Mouse (Mus musculus) liver, embryonic 12.5 days (tissue): ENCODE data around the gene Nup35. TPM values are rescaled to one million over a fixed set of nuclear protein-coding genes. Genes with fewer than 3 reads are reported as not detected.

Experiments
- ATAC-seq: fragments of 200-750 bp; cut with Nextera tagmentation; 2 replicates; pipeline ENCODE4 v1.8.0; 2017; ENCODE audit warnings: moderate number of reproducible peaks, mild to moderate bottlenecking, moderate library complexity
- H3K27ac ChIP-seq: fragments of 300-500 bp; sonication (generic); 2 replicates; pipeline ENCODE4 v1.5.1; 2016; ENCODE audit warnings: mild to moderate bottlenecking
- H3K27me3 ChIP-seq: fragments of 300-500 bp; sonication (generic); replicated peaks from 2 replicates; pipeline ENCODE4 v1.6.1; 2016; ENCODE audit warnings: mild to moderate bottlenecking, moderate library complexity
- H3K36me3 ChIP-seq: fragments of 300-500 bp; sonication (generic); 2 replicates; pipeline ENCODE4 v1.6.1; 2016; ENCODE audit warnings: mild to moderate bottlenecking, moderate library complexity
- H3K4me1 ChIP-seq: fragments of 300-500 bp; sonication (generic); 2 replicates; pipeline ENCODE4 v1.6.1; 2016
- H3K4me2 ChIP-seq: fragments of 300-500 bp; sonication (generic); 2 replicates; pipeline ENCODE4 v1.6.1; 2016; ENCODE audit warnings: mild to moderate bottlenecking, moderate library complexity
- H3K4me3 ChIP-seq: fragments of 300-500 bp; sonication (generic); 2 replicates; pipeline ENCODE4 v1.5.1; 2016; ENCODE audit warnings: mild to moderate bottlenecking, moderate library complexity
- H3K9ac ChIP-seq: fragments of 300-500 bp; sonication (generic); 2 replicates; pipeline ENCODE4 v1.6.1; 2016; ENCODE audit warnings: mild to moderate bottlenecking, moderate library complexity
- H3K9me3 ChIP-seq: fragments of 300-500 bp; sonication (generic); replicated peaks from 2 replicates; pipeline ENCODE4 v1.6.1; 2016; ENCODE audit warnings: mild to moderate bottlenecking, moderate library complexity
- WGBS: fragments of 180-500 bp; shearing (Covaris S2); methylation state at CpG from one replicate; pipeline ENCODE4 v1.1.7; 2016; ENCODE audit not compliant: insufficient replicate concordance; 5-methylcytosine and 5-hydroxymethylcytosine counted together
- polyA plus RNA-seq: library from polyadenylated mRNA; unstranded; fragments of >200 nt; fragmentation: Nextera tagmentation; extraction: Ambion mirVana; gene quantifications from 2 replicates; pipeline ENCODE4 v1.2.1, GENCODE M21; 2016

Nup35 gene
- polyA plus RNA-seq, 1 experiment from 2014 or later, result 50.9 TPM

DNA sequence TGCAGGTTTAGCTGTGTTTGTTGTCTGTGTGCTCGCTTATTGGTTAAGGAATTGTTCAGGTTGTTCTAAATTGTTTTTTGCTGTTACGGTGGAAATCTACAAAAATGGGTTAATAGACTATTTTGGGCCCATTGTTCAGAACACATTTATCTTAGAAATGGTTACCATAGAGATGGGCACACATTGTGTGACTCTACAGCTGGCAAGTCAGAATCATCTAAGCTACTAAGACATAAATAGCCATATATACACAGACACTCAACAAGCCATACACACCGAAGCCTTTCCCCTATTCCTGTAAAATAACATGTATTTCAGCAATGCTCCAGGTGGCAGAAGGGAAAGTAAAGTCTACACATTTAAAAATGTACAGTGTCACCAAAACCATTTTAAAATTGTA is 17.2 kb upstream of the Nup35 start:
- Histone ChIP-seq H3K9me3 (no peaks in the 10 kb centered on the region), H3K4me2 (no peak overlapping the region), H3K27ac (no peak overlapping the region), H3K4me3 (no peak overlapping the region), H3K27me3 (no peaks in the 10 kb centered on the region), H3K4me1 (peaks cover 6% of the 10 kb centered on the region; the same call in 1 of the 2 replicates), H3K36me3 (no peaks in the 10 kb centered on the region), H3K9ac (no peak overlapping the region)
- WGBS, result 72% methylated on average over 3 of the region's 3 CpGs
- no peak for ATAC-seq

- no peak for ATAC-seq
- H3K4me3 ChIP-seq, result no peak overlapping the region
- H3K9ac ChIP-seq, result no peak overlapping the region
- no peak overlapping the region for H3K27ac ChIP-seq
- H3K36me3 ChIP-seq, result no peaks in the 10 kb centered on the region
- no peaks in the 10 kb centered on the region for H3K9me3 ChIP-seq
- H3K4me2 ChIP-seq, result no peak overlapping the region
- H3K27me3 ChIP-seq, result no peaks in the 10 kb centered on the region
- peaks cover 6% of the 10 kb centered on the region; the same call in 1 of the 2 replicates for H3K4me1 ChIP-seq
Observed at GRCm38 (mm10) chr2:80600611-80601010, 16.4 kb upstream of the Nup35 start.

GRCm38 (mm10) chr2:80602756-80603155 is 14.3 kb upstream of the Nup35 start:
- Histone ChIP-seq H3K27ac (no peak overlapping the region), H3K27me3 (no peaks in the 10 kb centered on the region), H3K9me3 (no peaks in the 10 kb centered on the region), H3K4me2 (no peak overlapping the region), H3K9ac (no peak overlapping the region), H3K4me1 (no peaks in the 10 kb centered on the region), H3K4me3 (no peak overlapping the region), H3K36me3 (no peaks in the 10 kb centered on the region)
- no peak for ATAC-seq
- WGBS, result 82% methylated on average over 13 of the region's 13 CpGs

GRCm38 (mm10) chr2:80603771-80604426 is 13.1 kb upstream of the Nup35 start:
- H3K27ac ChIP-seq, result no peak overlapping the region
- no peaks in the 10 kb centered on the region for H3K4me1 ChIP-seq
- no peaks in the 10 kb centered on the region for H3K27me3 ChIP-seq
- no peak for ATAC-seq
- 83% methylated on average over 19 of the region's 19 CpGs for WGBS
- no peak overlapping the region for H3K4me2 ChIP-seq
- H3K9ac ChIP-seq, result no peak overlapping the region
- no peaks in the 10 kb centered on the region for H3K9me3 ChIP-seq
- H3K36me3 ChIP-seq, result no peaks in the 10 kb centered on the region
- H3K4me3 ChIP-seq, result no peak overlapping the region

GRCm38 (mm10) chr2:80612286-80612685 is 4.8 kb upstream of the Nup35 start:
- no peaks in the 10 kb centered on the region for H3K27me3 ChIP-seq
- H3K36me3 ChIP-seq, result no peaks in the 10 kb centered on the region
- no peak overlapping the region for H3K27ac ChIP-seq
- WGBS, result 50% methylated on average over 1 of the region's 1 CpGs
- H3K4me3 ChIP-seq, result no peak overlapping the region
- no peak overlapping the region for H3K4me2 ChIP-seq
- no peak overlapping the region for H3K9ac ChIP-seq
- H3K9me3 ChIP-seq, result no peaks in the 10 kb centered on the region
- no peak for ATAC-seq
- no peaks in the 10 kb centered on the region for H3K4me1 ChIP-seq

DNA sequence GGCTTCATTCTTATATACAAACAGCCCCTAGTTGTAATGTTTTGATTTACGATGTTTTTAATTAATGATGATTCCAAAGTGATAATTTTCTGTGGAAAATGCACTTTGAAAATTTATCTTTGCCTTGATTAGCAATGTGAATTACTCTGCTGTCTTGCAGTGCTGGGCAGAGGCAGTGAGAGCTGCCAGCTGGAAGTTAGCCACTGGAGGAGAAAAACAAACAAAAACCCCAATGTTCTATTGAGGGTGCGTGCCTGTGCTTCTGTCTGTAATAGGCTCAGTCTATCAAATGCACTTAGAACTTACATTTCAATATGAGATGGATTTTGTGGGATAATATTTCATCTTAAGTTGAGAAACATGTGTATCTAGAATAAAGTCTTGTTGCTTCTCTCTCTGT is 4.2 kb upstream of the Nup35 start:
- no peak overlapping the region for H3K9ac ChIP-seq
- 67% methylated on average over 2 of the region's 2 CpGs for WGBS
- H3K4me3 ChIP-seq, result no peak overlapping the region
- H3K4me2 ChIP-seq, result no peak overlapping the region
- no peaks in the 10 kb centered on the region for H3K9me3 ChIP-seq
- peaks cover 1% of the 10 kb centered on the region for H3K4me1 ChIP-seq
- no peaks in the 10 kb centered on the region for H3K36me3 ChIP-seq
- H3K27me3 ChIP-seq, result no peaks in the 10 kb centered on the region
- no peak overlapping the region for H3K27ac ChIP-seq
- no peak for ATAC-seq

DNA sequence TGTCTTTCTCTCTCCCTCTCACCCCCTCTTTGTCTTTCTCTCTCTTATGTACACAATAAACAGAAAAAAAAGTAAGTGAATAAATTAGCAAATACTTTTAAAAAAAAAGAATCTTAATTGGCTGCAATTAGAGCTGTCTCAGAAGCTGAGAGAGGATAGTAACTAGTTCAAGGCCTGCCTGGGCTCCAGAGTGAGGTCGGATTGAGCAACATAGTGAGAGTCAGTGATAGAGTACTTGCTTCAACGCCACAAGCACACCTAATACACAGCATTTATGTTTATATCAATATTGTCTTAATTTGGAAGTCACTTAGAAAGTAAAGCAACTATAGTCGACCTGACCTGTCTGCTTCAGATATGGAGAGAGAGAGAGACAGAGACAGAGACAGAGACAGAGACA is 2.0 kb downstream of the Nup35 start:
- Histone ChIP-seq H3K9me3 (no peaks in the 10 kb centered on the region), H3K36me3 (peaks cover 5% of the 10 kb centered on the region; the same call in 1 of the 2 replicates), H3K9ac (no peak overlapping the region), H3K4me2 (no peak overlapping the region), H3K4me1 (peaks cover 5% of the 10 kb centered on the region), H3K27ac (no peak overlapping the region), H3K4me3 (no peak overlapping the region), H3K27me3 (no peaks in the 10 kb centered on the region)
- no peak for ATAC-seq
- WGBS, result 71% methylated on average over 3 of the region's 3 CpGs

DNA sequence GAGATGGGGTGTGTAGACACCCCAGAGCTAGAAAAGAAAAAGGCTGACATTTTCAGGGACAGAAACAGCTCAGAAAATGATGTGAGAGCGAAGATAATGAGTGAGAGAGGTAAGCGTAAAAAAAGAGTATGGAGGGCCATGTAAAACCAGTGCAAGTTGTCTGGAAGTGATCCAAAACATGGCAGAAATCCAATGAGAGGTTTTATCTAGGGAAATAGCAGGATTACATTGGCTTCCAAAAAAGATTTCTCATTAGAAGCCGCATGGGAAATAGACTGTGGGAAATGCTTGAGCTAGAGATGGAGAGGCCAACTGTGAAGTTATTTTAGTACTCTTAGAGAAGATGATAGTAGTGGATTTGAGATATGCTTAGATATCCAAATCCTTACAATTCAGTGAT is 4.9 kb downstream of the Nup35 start:
- Histone ChIP-seq H3K27ac (no peak overlapping the region), H3K27me3 (no peaks in the 10 kb centered on the region), H3K36me3 (peaks cover 24% of the 10 kb centered on the region), H3K9me3 (no peaks in the 10 kb centered on the region), H3K4me2 (no peak overlapping the region), H3K4me3 (no peak overlapping the region), H3K4me1 (peaks cover 5% of the 10 kb centered on the region), H3K9ac (no peak overlapping the region)
- ATAC-seq, result no peak
- 80% methylated on average over 3 of the region's 3 CpGs for WGBS

GRCm38 (mm10) chr2:80624523-80624922 is 7.5 kb downstream of the Nup35 start:
- no peak overlapping the region for H3K4me3 ChIP-seq
- no peak overlapping the region for H3K4me2 ChIP-seq
- H3K27ac ChIP-seq, result no peak overlapping the region
- 73% methylated on average over 4 of the region's 4 CpGs for WGBS
- no peaks in the 10 kb centered on the region for H3K4me1 ChIP-seq
- H3K9ac ChIP-seq, result no peak overlapping the region
- no peaks in the 10 kb centered on the region for H3K27me3 ChIP-seq
- H3K36me3 ChIP-seq, result peaks cover 29% of the 10 kb centered on the region
- no peak for ATAC-seq
- H3K9me3 ChIP-seq, result no peaks in the 10 kb centered on the region

- no peak overlapping the region for H3K27ac ChIP-seq
- ATAC-seq, result no peak
- 79% methylated on average over 13 of the region's 13 CpGs for WGBS
Observed at GRCm38 (mm10) chr2:80632336-80633026, 15.4 kb downstream of the Nup35 start.

GRCm38 (mm10) chr2:80638364-80639241 is 21.6 kb downstream of the Nup35 start:
- H3K4me1 ChIP-seq, result peaks cover 14% of the 10 kb centered on the region
- peak overlapping the region; percentile 82 for H3K4me3 ChIP-seq
- peak; percentile 95 for ATAC-seq
- under 1% methylated on average over 45 of the region's 45 CpGs for WGBS
- peak overlapping the region; percentile 85 for H3K9ac ChIP-seq
- H3K27ac ChIP-seq, result peak overlapping the region; percentile 86
- no peaks in the 10 kb centered on the region for H3K9me3 ChIP-seq
- H3K4me2 ChIP-seq, result peak overlapping the region; percentile 74
- peaks cover 17% of the 10 kb centered on the region for H3K36me3 ChIP-seq
- no peaks in the 10 kb centered on the region for H3K27me3 ChIP-seq

More at GRCm38 (mm10) chr2:80632336-80633026, 15.4 kb downstream of the Nup35 start:
- H3K4me2 ChIP-seq, result no peak overlapping the region
- no peak overlapping the region for H3K9ac ChIP-seq
- no peaks in the 10 kb centered on the region for H3K9me3 ChIP-seq
- no peak overlapping the region for H3K4me3 ChIP-seq
- H3K36me3 ChIP-seq, result peaks cover 10% of the 10 kb centered on the region; the same call in 1 of the 2 replicates
- no peaks in the 10 kb centered on the region for H3K4me1 ChIP-seq
- no peaks in the 10 kb centered on the region for H3K27me3 ChIP-seq

DNA sequence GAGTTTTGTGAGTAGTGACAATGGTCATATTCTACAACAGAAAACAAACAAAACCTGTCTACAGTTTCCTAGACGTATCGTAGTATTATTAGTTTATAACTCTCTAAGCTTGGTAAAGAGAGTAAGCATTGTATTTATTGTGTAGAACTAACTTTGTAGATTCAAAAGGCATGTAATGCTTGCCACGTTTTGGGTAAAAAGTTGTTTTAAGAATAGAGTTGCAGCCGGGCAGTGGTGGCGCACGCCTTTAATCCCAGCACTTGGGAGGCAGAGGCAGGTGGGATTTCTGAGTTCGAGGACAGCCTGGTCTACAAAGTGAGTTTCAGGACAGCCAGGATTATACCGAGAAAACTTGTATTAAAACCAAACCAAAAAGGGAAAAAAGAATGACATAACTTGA is 22.4 kb downstream of the Nup35 start:
- H3K4me2 ChIP-seq, result peak overlapping the region; percentile 74
- H3K27ac ChIP-seq, result peak overlapping the region; percentile 86; the same call in 1 of the 2 replicates
- no peaks in the 10 kb centered on the region for H3K9me3 ChIP-seq
- H3K36me3 ChIP-seq, result peaks cover 25% of the 10 kb centered on the region
- H3K4me3 ChIP-seq, result peak overlapping the region; percentile 82
- no peak for ATAC-seq
- H3K27me3 ChIP-seq, result no peaks in the 10 kb centered on the region
- H3K9ac ChIP-seq, result peak overlapping the region; percentile 85
- 7% methylated on average over 8 of the region's 8 CpGs for WGBS
- peaks cover 14% of the 10 kb centered on the region for H3K4me1 ChIP-seq
